Mouse (Mus musculus) cortical plate, adult 2 months (tissue): ENCODE data around the gene Cfap70.

ENCODE experiments used
- CTCF ChIP-seq: fragments of 200-500 bp; IDR thresholded peaks from 2 replicates; pipeline ENCODE4 v1.5.1; 2011; ENCODE audit warnings: mild to moderate bottlenecking, control low read depth, low read length; ENCODE audit not compliant: insufficient read depth; ENCODE audit errors: extremely low read depth
- POLR2A ChIP-seq: fragments of 200-500 bp; IDR thresholded peaks from 2 replicates; pipeline ENCODE4 v1.6.1; 2011; ENCODE audit warnings: mild to moderate bottlenecking, low read length, control low read depth; ENCODE audit not compliant: insufficient read depth; ENCODE audit errors: extremely low read depth

GRCm38 (mm10) chr14:20479291-20480194 lies 27.5 kb upstream of the Cfap70 start, which contains the start of gene Anxa7:
- no peak for TF ChIP-seq CTCF
- TF ChIP-seq POLR2A: peak; percentile 72; the same call in 1 of the 2 replicates
